Mouse (Mus musculus) kidney, postnatal 25 days (tissue): ENCODE measurements around the gene Serpina3j.
"Not testable (repeated sequence)": the region's sequence is repeated elsewhere in the genome, so short reads cannot be mapped to it uniquely, and the experiment has no call there.

ENCODE experiments used
- DNase-seq, 2 experiments: peaks; one replicate each; pipeline ENCODE4 v3.0.0; 2021; ENCODE audit warnings: mixed read lengths in 2 of 2

Serpina3j gene

GRCm38 (mm10) chr12:104314253-104314652 lies at the start of gene Serpina3j:
Serpina3j (plus strand) TSS chr12:104314553.
- no peak for DNase-seq

GRCm38 (mm10) chr12:104266374-104266773 lies 48.0 kb upstream of the Serpina3j start:
- no peak for DNase-seq

GRCm38 (mm10) chr12:104278216-104279055 lies 35.9 kb upstream of the Serpina3j start:
- DNase-seq: no peak

- DNase-seq: no peak
These were observed 35.3 kb upstream of the Serpina3j start for GRCm38 (mm10) chr12:104279056-104279435.

- DNase-seq: no peak
These were observed 31.0 kb upstream of the Serpina3j start for GRCm38 (mm10) chr12:104283380-104283779.

GRCm38 (mm10) chr12:104288336-104288735 lies 26.0 kb upstream of the Serpina3j start:
- no peak for DNase-seq

- DNase-seq: no peak
These were observed 24.5 kb upstream of the Serpina3j start for GRCm38 (mm10) chr12:104289872-104290271.

- DNase-seq: no peak
These were observed 20.4 kb upstream of the Serpina3j start for GRCm38 (mm10) chr12:104293963-104294362.

- DNase-seq: no peak
These were observed 16.3 kb upstream of the Serpina3j start for GRCm38 (mm10) chr12:104298049-104298448.

GRCm38 (mm10) chr12:104305991-104306390 lies 8.4 kb upstream of the Serpina3j start:
- no peak for DNase-seq

GRCm38 (mm10) chr12:104322454-104322853 lies 8.1 kb downstream of the Serpina3j start:
- no peak for DNase-seq

- DNase-seq: no peak
These were observed 17.3 kb downstream of the Serpina3j start for GRCm38 (mm10) chr12:104331701-104332100.

GRCm38 (mm10) chr12:104336873-104337272 lies 22.5 kb downstream of the Serpina3j start:
- not testable (repeated sequence) for DNase-seq

GRCm38 (mm10) chr12:104338226-104338625 lies 23.9 kb downstream of the Serpina3j start, which contains the start of the genes Serpina3k and Serpina3m:
Serpina3k (plus strand) TSS chr12:104338486.
Serpina3m (plus strand) TSS chr12:104338486.
- DNase-seq: not testable (repeated sequence)

GRCm38 (mm10) chr12:104338705-104339104 lies 24.4 kb downstream of the Serpina3j start:
- no peak for DNase-seq

- not testable (repeated sequence) for DNase-seq
These were observed 28.1 kb downstream of the Serpina3j start for GRCm38 (mm10) chr12:104342489-104342888.

- no peak for DNase-seq
These were observed 30.8 kb downstream of the Serpina3j start for GRCm38 (mm10) chr12:104345181-104345580.

- DNase-seq: no peak
These were observed 31.4 kb downstream of the Serpina3j start for GRCm38 (mm10) chr12:104345707-104346106.

- no peak for DNase-seq
These were observed 32.7 kb downstream of the Serpina3j start for GRCm38 (mm10) chr12:104347091-104347490.

GRCm38 (mm10) chr12:104351812-104352211 lies 37.5 kb downstream of the Serpina3j start:
- peak; percentile 64 to 74 for DNase-seq

- DNase-seq: no peak
These were observed 41.7 kb downstream of the Serpina3j start for GRCm38 (mm10) chr12:104356006-104356405.

GRCm38 (mm10) chr12:104369986-104370385 lies 55.6 kb downstream of the Serpina3j start:
- DNase-seq: no peak
